8 mouse cellular contexts compared by ENCODE assay signal in the genomic region with DNA sequence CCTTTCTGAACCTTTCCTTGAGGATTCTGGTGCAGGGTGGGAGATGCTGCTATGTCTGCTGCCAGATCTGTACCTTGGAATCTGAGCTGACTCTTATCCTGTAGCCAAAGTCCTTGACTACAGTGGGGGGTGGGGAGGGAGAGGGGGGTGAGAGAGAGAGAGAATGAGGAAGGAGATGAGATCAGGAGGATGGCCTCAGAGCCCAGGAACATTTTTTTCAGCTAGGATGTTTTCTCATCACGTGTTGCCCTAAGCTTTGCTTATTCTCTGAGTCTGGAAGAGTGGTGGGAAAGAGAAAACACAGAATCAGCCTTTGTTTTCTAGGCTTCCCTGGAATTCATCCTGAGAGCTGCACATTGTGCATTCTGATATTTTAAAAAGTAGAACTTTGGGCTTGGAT. TPM values are rescaled to one million over a fixed set of nuclear protein-coding genes. Genes with fewer than 3 reads are reported as not detected.
DNase-seq lines count a peak whose midpoint lies in the region; ATAC-seq lines count a peak whose summit lies in the region.

No protein-coding gene starts in this region.

- peak overlapping the region; percentile 92 for H3K4me2 ChIP-seq in heart, embryonic 12.5 days
- peak overlapping the region; percentile 95 for H3K4me2 ChIP-seq in intestine, embryonic 14.5 days (ENCODE audit: low read length)

- intact Hi-C loops in heart, postnatal 25 days (cut with DNase I): loop anchor here (2.0 to 5.0 kb wide), 2 partner anchors 34 to 67 kb away; no protein-coding TSS in a partner anchor
- intact Hi-C loops in gastrocnemius, postnatal 36 days (cut with DNase I): no loop called here

- no peaks in the 10 kb centered on the region for H3K27me3 ChIP-seq in heart, embryonic 12.5 days (replicated peaks)
- no peaks in the 10 kb centered on the region for H3K27me3 ChIP-seq in intestine, embryonic 14.5 days (replicated peaks; ENCODE audit: control insufficient read depth, insufficient read depth, low read length)
- H3K27me3 ChIP-seq in midbrain, embryonic 10.5 days (ENCODE audit: low read depth, poor library complexity, severe bottlenecking): no peaks in the 10 kb centered on the region

- H3K9ac ChIP-seq in heart, embryonic 12.5 days: peak overlapping the region; percentile 93
- peak overlapping the region; percentile 79; the same call in 1 of the 2 replicates for H3K9ac ChIP-seq in intestine, embryonic 14.5 days (ENCODE audit: low read length)

- no peaks in the 10 kb centered on the region for H3K9me3 ChIP-seq in heart, embryonic 12.5 days (replicated peaks)
- H3K9me3 ChIP-seq in intestine, embryonic 14.5 days (ENCODE audit: control insufficient read depth, low read length): no peaks in the 10 kb centered on the region
- no peaks in the 10 kb centered on the region for H3K9me3 ChIP-seq in midbrain, embryonic 10.5 days (replicated peaks)

- H3K4me1 ChIP-seq in heart, embryonic 12.5 days (replicated peaks): peaks cover 61% of the 10 kb centered on the region
- H3K4me1 ChIP-seq in intestine, embryonic 14.5 days (replicated peaks; ENCODE audit: control insufficient read depth, insufficient read depth, low read length): peaks cover 37% of the 10 kb centered on the region
- peaks cover 36% of the 10 kb centered on the region for H3K4me1 ChIP-seq in midbrain, embryonic 10.5 days

- peaks cover 15% of the 10 kb centered on the region for H3K36me3 ChIP-seq in heart, embryonic 12.5 days
- peaks cover 17% of the 10 kb centered on the region for H3K36me3 ChIP-seq in intestine, embryonic 14.5 days (ENCODE audit: control insufficient read depth, insufficient read depth, low read length)
- H3K36me3 ChIP-seq in midbrain, embryonic 10.5 days: peaks cover 11% of the 10 kb centered on the region; the same call in 1 of the 2 replicates

- ATAC-seq in heart, embryonic 12.5 days (ENCODE audit: insufficient number of reproducible peaks, low FRiP score): no peak
- no peak for ATAC-seq in intestine, embryonic 14.5 days (replicated peaks; ENCODE audit: low FRiP score, low TSS enrichment, low read depth)

- peak overlapping the region; percentile 30; the same call in 1 of the 2 replicates for H3K27ac ChIP-seq in heart, embryonic 12.5 days (ENCODE audit: poor library complexity, severe bottlenecking)
- no peak overlapping the region for H3K27ac ChIP-seq in intestine, embryonic 14.5 days (ENCODE audit: low read depth)
- H3K27ac ChIP-seq in midbrain, embryonic 10.5 days (replicated peaks): 0 out of 2 replicates have a peak overlapping the region, but pooled peaks have one; percentile 23

- H3K4me3 ChIP-seq in heart, embryonic 12.5 days: peak overlapping the region; percentile 93
- H3K4me3 ChIP-seq in intestine, embryonic 14.5 days (ENCODE audit: low read depth, low read length): peak overlapping the region; percentile 93
- peak overlapping the region; percentile 83 for H3K4me3 ChIP-seq in midbrain, embryonic 10.5 days

- DNase-seq in heart, postnatal 25 days (ENCODE audit: low spot score): no peak
- peak; percentile 48 for DNase-seq in NIH3T3 (ENCODE audit: low read depth)
- no peak for DNase-seq in intestine, embryonic 14.5 days (ENCODE audit: low spot score)
- DNase-seq in midbrain, embryonic 10.5 days (ENCODE audit: low spot score): no peak
- DNase-seq in left cerebral cortex, adult 9 months (ENCODE audit: low spot score in 2 of 2): no peak
- DNase-seq in B cell, adult 2 months: no peak
- no peak for DNase-seq in gastrocnemius, postnatal 36 days

- 3% methylated on average over 1 of the region's 1 CpGs for WGBS in heart, embryonic 12.5 days
- WGBS in intestine, embryonic 14.5 days: 0% methylated on average over 1 of the region's 1 CpGs
- 20% methylated on average over 1 of the region's 1 CpGs for WGBS in midbrain, embryonic 10.5 days

RNA-seq across cellular contexts. Expression of a gene that starts 2.2 kb away (rescaled TPM):
- polyA plus RNA-seq in heart, embryonic 12.5 days (2016; fragmentation: Nextera tagmentation; extraction: Ambion mirVana): 33.5 and 36.2 TPM in 2 replicates
- total RNA-seq in heart, postnatal 25 days (2021): 10 to 100 TPM; 75.4 to 89.1 TPM
- 14.0 and 14.7 TPM in 2 replicates for polyA plus RNA-seq in intestine, embryonic 14.5 days (2014; fragmentation: Nextera tagmentation; extraction: Ambion mirVana)
- polyA plus RNA-seq in midbrain, embryonic 10.5 days (2016; fragmentation: Nextera tagmentation; extraction: Ambion mirVana): 10.2 and 15.4 TPM in 2 replicates
- total RNA-seq in gastrocnemius, postnatal 36 days (2021): 10 to 100 TPM; 26.9 to 29.6 TPM

RNA-seq across cellular contexts. Expression of a gene that starts 58.2 kb away (rescaled TPM):
- 15.3 and 17.6 TPM in 2 replicates for polyA plus RNA-seq in heart, embryonic 12.5 days (2016; fragmentation: Nextera tagmentation; extraction: Ambion mirVana)
- 10 to 100 TPM; 30.1 to 31.5 TPM for total RNA-seq in heart, postnatal 25 days (2021)
- 166 and 167 TPM in 2 replicates for polyA plus RNA-seq in intestine, embryonic 14.5 days (2014; fragmentation: Nextera tagmentation; extraction: Ambion mirVana)
- 4.5 and 5.2 TPM in 2 replicates for polyA plus RNA-seq in midbrain, embryonic 10.5 days (2016; fragmentation: Nextera tagmentation; extraction: Ambion mirVana)
- total RNA-seq in gastrocnemius, postnatal 36 days (2021): 10 to 100 TPM; 12.9 to 16.8 TPM
